Mouse (Mus musculus): Measurements from ENCODE around the gene Slc27a1.

DNA sequence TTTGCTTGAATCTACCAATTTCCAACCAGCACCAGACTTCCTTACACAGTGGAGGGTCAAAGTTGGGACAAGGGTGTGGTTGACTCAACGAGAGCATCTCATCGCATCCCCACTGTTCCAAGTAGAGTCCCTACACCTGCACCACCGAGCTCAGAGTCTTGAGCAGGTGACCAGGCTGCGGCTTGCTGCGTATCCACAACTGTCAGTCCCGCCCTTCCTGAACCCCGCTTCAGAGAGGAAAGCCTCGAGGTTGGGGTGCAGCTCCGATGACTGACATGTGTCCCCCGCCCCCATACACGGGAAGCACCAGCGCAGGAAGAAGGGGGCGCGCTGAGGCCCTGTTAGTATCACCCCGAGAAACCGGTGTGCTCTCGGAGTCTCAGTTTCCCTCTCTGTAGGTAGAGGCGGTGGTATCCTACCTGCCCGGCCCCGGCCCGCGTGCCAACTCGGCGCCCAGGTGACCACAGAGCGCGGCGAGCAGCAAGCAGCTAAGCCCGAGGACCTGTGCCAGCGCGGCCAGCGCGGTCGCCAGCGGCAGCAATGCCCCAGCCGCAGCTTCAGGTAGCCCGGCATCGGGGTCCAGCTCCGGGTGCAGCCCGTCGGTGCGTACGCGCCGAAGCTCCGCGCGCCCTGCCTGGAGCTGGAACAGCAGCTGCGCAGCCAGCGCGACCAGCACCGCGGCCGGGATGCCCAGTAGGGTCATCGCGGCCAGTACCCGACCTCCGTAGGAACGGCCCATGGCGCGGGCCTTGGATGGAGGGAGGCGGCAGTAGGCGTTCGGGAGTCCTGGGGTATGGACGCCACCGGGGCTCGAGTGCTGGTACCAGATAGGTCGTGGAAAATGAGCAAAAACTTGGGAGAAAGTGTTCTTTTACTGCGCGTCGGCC, 10.4 kb upstream of the Slc27a1 start, which contains the start of gene Tmem221:
- TF ChIP-seq EP300 (IDR thresholded peaks at IDR 0.05; ENCODE audit: low read depth in 1 of 2, low read length in 2 of 2) (no peak; a peak in 1 of 4 replicates), USF1 (IDR thresholded peaks at IDR 0.05; ENCODE audit: low read depth, low read length) (no peak)

Measured in MEL (cell line).